Mouse (Mus musculus): ENCODE results near the gene Gm43552.

DNA sequence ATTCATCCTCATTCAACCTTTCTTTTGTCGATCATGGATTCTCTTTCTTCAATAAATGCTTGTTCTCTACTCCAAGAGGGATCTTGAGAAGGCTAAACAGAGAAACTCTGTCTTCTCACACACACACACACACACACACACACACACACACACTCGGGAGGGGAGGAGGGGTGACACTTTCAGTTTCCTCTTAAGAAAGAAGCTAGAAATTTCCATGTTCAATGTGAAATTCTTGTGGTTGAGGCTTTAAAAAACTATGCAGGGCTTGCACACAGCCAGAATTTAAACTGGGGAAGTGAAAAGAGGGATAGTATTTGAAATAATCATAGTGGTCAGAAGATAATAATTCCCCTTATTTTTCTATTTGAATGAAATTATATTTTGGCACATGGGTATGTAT lies 16.8 kb downstream of the Gm43552 start:
- TF ChIP-seq CTCF (IDR thresholded peaks at IDR 0.05; ENCODE audit: borderline replicate concordance, control insufficient read depth, extremely low read depth, insufficient read depth, low read length, poor library complexity) (no peak), POLR2A (IDR thresholded peaks at IDR 0.05; ENCODE audit: control insufficient read depth, extremely low read depth, insufficient read depth, low read length, poor library complexity) (no peak)
